Mouse (Mus musculus): ENCODE data around the gene Col4a1. TPM values are rescaled to one million over a fixed set of nuclear protein-coding genes. Genes with fewer than 3 reads are reported as not detected.
A peak's percentile ranks its signal among the peaks of the same experiment; 100 is the strongest.

Gene Col4a1
- total RNA-seq, 2 experiments from 2014 or later = 580 to 619 TPM

- DNase-seq (ENCODE audit: low spot score in 2 of 2) = no peak
Measured at GRCm38 (mm10) chr8:11182148-11182484, 130.5 kb downstream of the Col4a1 start.

GRCm38 (mm10) chr8:11181420-11182147, 131.0 kb downstream of the Col4a1 start:
- DNase-seq (ENCODE audit: low spot score in 2 of 2) = no peak

- no peak for DNase-seq (ENCODE audit: low spot score in 2 of 2)
Measured at GRCm38 (mm10) chr8:11179869-11180268, 132.8 kb downstream of the Col4a1 start.

GRCm38 (mm10) chr8:11176393-11176792, 136.2 kb downstream of the Col4a1 start:
- DNase-seq (ENCODE audit: low spot score in 2 of 2) = no peak

- DNase-seq (ENCODE audit: low spot score in 2 of 2) = peak; percentile 21 to 57
Measured at GRCm38 (mm10) chr8:11173284-11174191, 139.1 kb downstream of the Col4a1 start.

GRCm38 (mm10) chr8:11171526-11171925, 141.1 kb downstream of the Col4a1 start:
- peak in 1 of 2 experiments; percentile 35 for DNase-seq (ENCODE audit: low spot score in 2 of 2)

- DNase-seq (ENCODE audit: low spot score in 2 of 2) = no peak
Measured at GRCm38 (mm10) chr8:11169383-11169782, 143.2 kb downstream of the Col4a1 start.

- DNase-seq (ENCODE audit: low spot score in 2 of 2) = no peak
Measured at GRCm38 (mm10) chr8:11168780-11169179, 143.8 kb downstream of the Col4a1 start.

GRCm38 (mm10) chr8:11167955-11168354, 144.7 kb downstream of the Col4a1 start:
- DNase-seq (ENCODE audit: low spot score in 2 of 2) = no peak

- no peak for DNase-seq (ENCODE audit: low spot score in 2 of 2)
Measured at GRCm38 (mm10) chr8:11165592-11165991, 147.0 kb downstream of the Col4a1 start.

GRCm38 (mm10) chr8:11156319-11156692, 156.3 kb downstream of the Col4a1 start:
- no peak for DNase-seq (ENCODE audit: low spot score in 2 of 2)

- no peak for DNase-seq (ENCODE audit: low spot score in 2 of 2)
Measured at GRCm38 (mm10) chr8:11155579-11156318, 156.9 kb downstream of the Col4a1 start.

GRCm38 (mm10) chr8:11150268-11150667, 162.4 kb downstream of the Col4a1 start:
- no peak for DNase-seq (ENCODE audit: low spot score in 2 of 2)

GRCm38 (mm10) chr8:11149201-11149810, 163.3 kb downstream of the Col4a1 start:
- DNase-seq (ENCODE audit: low spot score in 2 of 2) = no peak

GRCm38 (mm10) chr8:11148797-11149196, 163.8 kb downstream of the Col4a1 start:
- DNase-seq (ENCODE audit: low spot score in 2 of 2) = no peak

Other genes with a start within 250 kb of the Col4a1 start
- 100 to 1,000 TPM; 299 to 331 TPM for gene Col4a2, start within 50 bp of the Col4a1 start, total RNA-seq (2021)
- 10 to 100 TPM in 1 of 2 experiments, 1 to 10 TPM in 1; 8.7 to 10.9 TPM for gene Rab20, start 165.9 kb upstream of the Col4a1 start, total RNA-seq (2021)
- gene Naxd, start 184.7 kb upstream of the Col4a1 start, total RNA-seq (2021) = 10 to 100 TPM; 74.2 to 77.2 TPM
- 10 to 100 TPM; 34.4 to 36.2 TPM for gene Cars2, start 238.0 kb upstream of the Col4a1 start, total RNA-seq (2021)
- 10 to 100 TPM; 46.7 to 50.0 TPM for gene Ing1, start 242.7 kb upstream of the Col4a1 start, total RNA-seq (2021)

Data from adrenal gland, postnatal 4 days (tissue).